Mouse (Mus musculus) olfactory bulb, adult 2 months (tissue): ENCODE measurements at regions not wholly inside any gene's neighbourhood (a gene's known extent, or its start where the extent isn't known, plus 50 kb on each side); places are given as distances from the start of the nearest gene placed in this dataset.

Experiments
- H3K27ac ChIP-seq: fragments of 200-500 bp; 2 replicates; pipeline ENCODE4 v1.5.1; 2012; ENCODE audit warnings: low read depth, low read length; ENCODE audit not compliant: insufficient read depth
- H3K4me1 ChIP-seq: fragments of 200-500 bp; 2 replicates; pipeline ENCODE4 v1.6.1; 2012; ENCODE audit warnings: low read length; ENCODE audit not compliant: control insufficient read depth, insufficient read depth
- H3K4me3 ChIP-seq: fragments of 200-500 bp; 2 replicates; pipeline ENCODE4 v1.5.1; 2012; ENCODE audit warnings: mild to moderate bottlenecking, low read depth, low read length, moderate library complexity; ENCODE audit not compliant: insufficient read depth
- CTCF ChIP-seq: fragments of 200-500 bp; IDR thresholded peaks from 2 replicates; pipeline ENCODE4 v1.5.1; 2012; ENCODE audit warnings: low read depth, mild to moderate bottlenecking, low read length, moderate library complexity; ENCODE audit not compliant: insufficient read depth
- POLR2A ChIP-seq: fragments of 200-500 bp; IDR thresholded peaks from 2 replicates; pipeline ENCODE4 v1.6.1; 2012; ENCODE audit warnings: mild to moderate bottlenecking, low read depth, low read length, moderate library complexity; ENCODE audit not compliant: insufficient read depth
- WGBS: fragments of 180-500 bp; shearing (Covaris S2); methylation state at CpG from one replicate; pipeline ENCODE4 v1.1.7; 2018; 5-methylcytosine and 5-hydroxymethylcytosine counted together

DNA sequence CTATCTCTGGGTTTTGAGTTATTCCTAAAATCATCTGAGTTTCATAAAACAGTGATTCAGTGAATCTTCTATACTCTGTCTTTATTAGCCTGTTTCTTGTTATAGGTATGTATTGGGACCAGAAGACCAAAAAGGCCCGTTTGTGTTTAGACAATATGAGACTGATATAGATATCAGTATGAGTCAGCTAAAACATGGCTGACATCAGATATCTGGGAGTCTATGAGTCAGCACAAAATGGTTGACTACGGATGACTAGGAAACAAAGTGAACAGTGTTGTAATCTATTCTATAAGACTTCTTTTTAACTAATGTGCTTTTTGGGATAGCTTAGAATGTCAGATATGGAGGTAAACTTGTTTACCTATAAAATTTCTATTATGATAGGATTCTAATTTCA lies 305.2 kb upstream of the Epha4 start:
- WGBS, result 76% methylated on average over 2 of the region's 2 CpGs
- no peak overlapping the region for H3K27ac ChIP-seq
- no peak overlapping the region for H3K4me3 ChIP-seq
- peaks cover 3% of the 10 kb centered on the region; the same call in 1 of the 2 replicates for H3K4me1 ChIP-seq
- no peak for TF ChIP-seq CTCF

GRCm38 (mm10) chr1:77815451-77815850 lies 300.6 kb upstream of the Epha4 start:
- no peak overlapping the region for H3K4me3 ChIP-seq
- 86% methylated on average over 4 of the region's 4 CpGs for WGBS
- TF ChIP-seq POLR2A, result no peak
- no peak for TF ChIP-seq CTCF
- H3K27ac ChIP-seq, result no peak overlapping the region
- no peaks in the 10 kb centered on the region for H3K4me1 ChIP-seq

DNA sequence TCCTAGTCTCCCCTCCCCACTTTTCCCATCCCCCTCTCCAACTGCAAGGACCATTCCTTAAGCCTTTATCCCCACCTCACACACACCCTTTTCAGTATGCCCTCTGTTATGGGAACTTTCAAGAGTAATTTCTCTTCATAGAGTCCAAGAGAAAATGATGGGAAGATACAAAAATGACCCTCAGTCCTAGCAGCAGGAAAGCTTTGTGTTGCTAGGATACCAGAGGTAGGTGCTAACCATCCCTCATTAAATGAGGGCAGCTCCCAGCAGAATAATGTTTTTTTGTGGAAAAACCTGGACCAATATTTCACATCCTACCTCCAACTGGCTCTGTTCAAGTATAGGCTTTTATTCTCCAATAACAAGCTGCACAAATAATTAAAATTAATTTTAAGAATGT lies 296.7 kb upstream of the Epha4 start:
- no peaks in the 10 kb centered on the region for H3K4me1 ChIP-seq
- H3K27ac ChIP-seq, result no peak overlapping the region
- no peak overlapping the region for H3K4me3 ChIP-seq
- TF ChIP-seq CTCF (no peak), POLR2A (no peak)

DNA sequence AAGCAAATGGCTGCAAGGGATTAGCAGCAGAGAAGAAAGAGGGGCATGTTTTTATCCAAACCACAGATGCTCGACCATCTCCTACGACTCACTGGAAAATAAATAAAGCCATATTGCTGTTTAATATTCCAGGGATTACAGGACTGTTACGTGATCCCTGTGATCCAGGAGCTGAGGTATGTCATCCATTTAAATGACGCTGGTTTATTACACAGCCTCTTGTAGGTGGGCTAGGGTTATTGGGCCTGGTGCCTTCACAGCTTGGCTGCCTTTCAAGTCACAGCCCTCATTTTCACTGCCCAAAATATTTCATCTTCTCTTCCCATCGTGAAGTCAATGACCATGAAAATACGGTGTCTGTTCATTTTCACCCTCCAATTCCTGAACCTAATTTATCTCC lies 276.1 kb upstream of the Epha4 start:
- TF ChIP-seq CTCF (no peak), POLR2A (no peak)
- no peak overlapping the region for H3K4me3 ChIP-seq
- 85% methylated on average over 6 of the region's 6 CpGs for WGBS
- H3K27ac ChIP-seq, result no peak overlapping the region
- H3K4me1 ChIP-seq, result no peaks in the 10 kb centered on the region

- WGBS, result 74% methylated on average over 3 of the region's 3 CpGs
- Histone ChIP-seq H3K4me1 (no peaks in the 10 kb centered on the region; the same call in 1 of the 2 replicates), H3K4me3 (no peak overlapping the region), H3K27ac (no peak overlapping the region)
- TF ChIP-seq POLR2A (no peak), CTCF (no peak)
Observed at GRCm38 (mm10) chr1:77754326-77754725, 239.4 kb upstream of the Epha4 start.

DNA sequence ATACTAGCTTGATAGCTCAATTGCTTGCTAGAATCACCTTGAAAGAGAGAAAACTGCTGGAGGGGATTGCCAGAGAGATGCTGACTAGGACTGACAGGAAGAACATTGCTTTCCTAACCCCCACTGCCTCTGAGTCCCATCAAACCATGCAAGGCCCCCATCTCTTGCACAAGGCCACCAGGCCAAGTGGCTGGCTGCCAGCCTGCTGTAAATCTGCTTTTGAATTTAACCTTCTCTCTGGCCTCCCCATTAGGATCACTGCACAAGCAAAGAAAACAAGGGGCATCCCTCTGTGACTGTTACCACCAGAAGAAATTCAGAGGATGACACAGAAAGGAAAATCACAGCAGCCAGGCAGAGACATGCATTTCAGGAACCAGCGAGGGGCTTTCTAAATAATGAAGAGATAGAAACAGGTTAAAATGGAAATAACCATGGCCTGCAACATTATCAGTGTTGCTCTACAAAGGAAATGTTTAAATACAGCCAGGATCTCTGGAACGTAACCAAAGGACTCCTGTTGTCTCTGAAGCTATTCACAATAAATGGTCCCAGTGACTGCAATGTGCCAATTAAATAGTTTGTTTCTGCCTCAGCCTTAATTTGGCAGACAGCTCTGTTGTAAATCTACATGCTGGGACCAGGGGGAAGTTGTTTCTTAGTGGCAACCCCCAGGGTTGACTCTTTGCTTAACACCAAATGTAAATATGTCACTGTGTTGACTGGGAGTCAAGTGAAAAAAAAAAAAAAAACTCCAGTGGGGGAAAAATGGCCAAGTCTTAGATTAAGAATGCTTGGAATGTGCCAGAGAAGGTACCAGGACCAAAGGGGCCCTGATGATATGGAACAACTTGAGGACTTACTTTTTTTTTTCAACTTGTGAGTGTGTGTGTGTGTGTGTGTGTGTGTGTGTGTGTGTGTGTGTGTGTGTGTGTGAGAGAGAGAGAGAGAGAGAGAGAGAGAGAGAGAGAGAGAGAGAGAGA lies 233.9 kb upstream of the Epha4 start:
- H3K27ac ChIP-seq, result no peak overlapping the region
- TF ChIP-seq CTCF (no peak), POLR2A (no peak)
- 76% methylated on average over 2 of the region's 2 CpGs for WGBS

DNA sequence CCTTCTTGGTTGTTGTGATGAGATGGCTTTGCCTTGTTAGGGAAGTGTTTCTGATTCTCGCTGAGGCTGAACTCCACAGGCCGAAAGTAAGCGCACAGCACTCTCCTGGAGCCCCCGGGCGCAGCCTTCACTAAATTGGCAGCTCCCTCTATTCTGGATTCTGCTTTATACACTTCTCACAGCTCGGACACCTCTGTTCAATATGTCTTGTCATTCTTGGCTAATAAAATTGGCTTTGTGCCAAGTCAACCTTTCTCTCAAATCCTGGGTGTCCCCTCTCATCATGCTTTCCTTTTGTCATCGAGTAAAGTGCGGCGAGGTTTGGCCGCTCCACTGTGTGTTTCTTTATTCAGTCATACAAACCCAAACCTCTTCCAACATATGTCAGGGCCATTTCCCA lies 217.2 kb upstream of the Epha4 start:
- no peak overlapping the region for H3K4me3 ChIP-seq
- WGBS, result 86% methylated on average over 10 of the region's 10 CpGs
- no peak for TF ChIP-seq CTCF
- no peaks in the 10 kb centered on the region for H3K4me1 ChIP-seq
- no peak overlapping the region for H3K27ac ChIP-seq

More for the DNA sequence above, 233.9 kb upstream of the Epha4 start:
- Histone ChIP-seq H3K4me3 (no peak overlapping the region), H3K4me1 (no peaks in the 10 kb centered on the region)

DNA sequence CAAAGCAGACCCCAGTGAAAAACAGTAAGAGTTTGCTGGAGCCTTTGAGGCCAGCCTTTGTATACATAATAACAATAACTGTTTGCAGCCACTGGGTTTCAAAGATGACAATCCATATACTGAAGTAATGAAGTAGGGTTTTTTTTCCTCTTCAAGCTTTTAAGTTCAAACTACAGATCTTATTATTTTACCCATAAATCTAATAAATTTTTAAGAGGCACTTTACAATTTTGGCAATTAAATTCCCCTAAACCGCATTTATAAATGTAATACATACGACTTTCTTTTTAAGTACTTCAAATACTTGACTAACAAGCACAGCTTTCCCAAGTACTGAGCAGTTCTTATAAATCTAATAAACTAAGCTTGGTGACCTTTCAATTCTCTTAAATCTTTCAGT lies 212.7 kb upstream of the Epha4 start:
- WGBS, result 95% methylated on average over 2 of the region's 2 CpGs
- TF ChIP-seq CTCF (no peak), POLR2A (no peak)

GRCm38 (mm10) chr1:77723246-77723645 lies 208.4 kb upstream of the Epha4 start:
- Histone ChIP-seq H3K4me3 (no peak overlapping the region), H3K4me1 (no peaks in the 10 kb centered on the region), H3K27ac (no peak overlapping the region)
- TF ChIP-seq CTCF (no peak), POLR2A (no peak)
- 87% methylated on average over 8 of the region's 8 CpGs for WGBS

More for the DNA sequence above, 212.7 kb upstream of the Epha4 start:
- Histone ChIP-seq H3K4me3 (no peak overlapping the region), H3K27ac (no peak overlapping the region), H3K4me1 (no peaks in the 10 kb centered on the region)
